Mouse (Mus musculus) frontal cortex, adult (tissue): ENCODE measurements at regions not wholly inside any gene's neighbourhood (a gene's known extent, or its start where the extent isn't known, plus 50 kb on each side); places are given as distances from the start of the nearest gene placed in this dataset.

Source experiments
- ATAC-seq: cut with Nextera tagmentation; 2 replicates; pipeline ENCODE4 v1.9.2; 2017; ENCODE audit warnings: mild to moderate bottlenecking, moderate library complexity, mixed read lengths; ENCODE audit not compliant: low TSS enrichment

- ATAC-seq = no peak
Measured at GRCm38 (mm10) chr5:35221451-35222305, 56.4 kb upstream of the Adra2c start.

- ATAC-seq = 0 out of 2 replicates have a peak, but pooled peaks have one; percentile 16
Measured at GRCm38 (mm10) chr5:35216271-35216670, 61.8 kb upstream of the Adra2c start.

DNA sequence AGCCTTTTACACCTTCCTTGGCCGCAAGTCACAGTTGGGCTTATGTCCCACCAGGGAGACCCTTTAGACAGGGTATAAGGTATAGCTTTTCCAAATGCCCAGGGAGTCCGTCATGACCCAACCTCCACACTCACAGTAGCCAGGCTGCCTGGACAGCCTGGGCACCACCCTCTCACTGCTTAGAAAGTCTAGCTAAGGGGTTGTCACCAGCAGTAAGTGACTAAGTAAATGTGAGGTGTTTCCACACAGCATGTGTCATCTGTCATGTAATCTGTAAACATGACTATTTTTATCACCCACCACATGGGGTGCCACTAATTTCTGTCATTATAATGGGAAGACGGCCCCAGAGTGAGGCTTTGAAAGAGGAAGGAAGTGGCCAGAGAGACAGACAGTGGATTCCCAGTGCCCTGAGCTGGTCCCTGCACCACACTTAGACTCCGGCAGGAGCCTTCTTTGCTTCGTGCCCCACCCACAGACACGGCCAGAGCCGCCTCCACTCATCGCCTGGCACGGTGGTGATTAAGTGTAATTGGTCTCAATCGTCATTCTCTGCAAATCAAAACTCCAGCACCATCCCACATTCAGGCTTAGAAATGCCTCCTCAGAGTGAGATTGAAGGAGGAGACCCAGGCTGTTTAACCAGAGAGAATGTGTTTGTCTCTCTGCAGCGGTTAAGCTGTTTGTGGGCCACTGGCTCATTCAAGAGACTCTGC lies 62.5 kb upstream of the Adra2c start:
- peak; percentile 57; the same call in 1 of the 2 replicates for ATAC-seq

- ATAC-seq = peak; percentile 6; the same call in 1 of the 2 replicates
Measured at GRCm38 (mm10) chr5:35215007-35215406, 63.1 kb upstream of the Adra2c start.

DNA sequence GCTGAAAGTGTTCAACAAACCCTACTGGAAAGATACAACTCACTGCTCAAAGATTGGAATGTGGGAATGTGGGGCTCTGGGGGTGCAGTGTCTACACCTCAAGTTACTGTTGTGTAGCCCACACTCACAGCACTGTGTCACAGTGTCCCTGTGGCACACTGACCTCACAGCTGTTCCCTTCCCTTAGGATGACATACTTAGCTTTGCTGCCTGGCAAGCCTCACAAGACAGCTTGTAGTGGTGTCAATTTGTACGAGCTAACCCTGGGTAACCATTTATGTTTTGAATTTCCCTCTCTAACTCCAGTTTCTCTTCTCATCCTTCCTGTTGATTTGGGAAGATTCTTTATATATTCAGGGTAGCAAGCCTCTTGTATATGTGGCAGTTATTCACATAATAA lies 68.8 kb upstream of the Adra2c start:
- no peak for ATAC-seq

DNA sequence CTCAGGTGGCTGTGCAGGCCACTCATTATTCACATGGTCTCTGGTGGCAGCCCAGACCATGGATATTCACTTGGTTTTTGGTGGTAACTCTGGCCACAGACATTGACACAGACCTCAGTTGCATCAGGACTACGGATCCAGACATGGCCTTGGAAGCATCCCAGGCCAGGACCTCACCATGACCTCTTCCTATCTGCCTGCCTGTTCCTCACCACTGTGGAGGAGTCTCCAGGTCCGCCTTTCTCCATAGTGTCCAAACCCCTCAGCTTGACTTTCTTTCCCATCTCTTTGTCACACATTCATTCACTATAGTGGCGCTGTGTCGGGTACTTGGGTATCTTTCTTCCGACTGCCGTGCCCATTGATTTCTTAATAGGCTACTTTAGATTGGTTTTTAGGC lies 74.1 kb upstream of the Adra2c start:
- no peak for ATAC-seq

- no peak for ATAC-seq
Measured at GRCm38 (mm10) chr5:35198468-35198867, 79.7 kb upstream of the Adra2c start.

DNA sequence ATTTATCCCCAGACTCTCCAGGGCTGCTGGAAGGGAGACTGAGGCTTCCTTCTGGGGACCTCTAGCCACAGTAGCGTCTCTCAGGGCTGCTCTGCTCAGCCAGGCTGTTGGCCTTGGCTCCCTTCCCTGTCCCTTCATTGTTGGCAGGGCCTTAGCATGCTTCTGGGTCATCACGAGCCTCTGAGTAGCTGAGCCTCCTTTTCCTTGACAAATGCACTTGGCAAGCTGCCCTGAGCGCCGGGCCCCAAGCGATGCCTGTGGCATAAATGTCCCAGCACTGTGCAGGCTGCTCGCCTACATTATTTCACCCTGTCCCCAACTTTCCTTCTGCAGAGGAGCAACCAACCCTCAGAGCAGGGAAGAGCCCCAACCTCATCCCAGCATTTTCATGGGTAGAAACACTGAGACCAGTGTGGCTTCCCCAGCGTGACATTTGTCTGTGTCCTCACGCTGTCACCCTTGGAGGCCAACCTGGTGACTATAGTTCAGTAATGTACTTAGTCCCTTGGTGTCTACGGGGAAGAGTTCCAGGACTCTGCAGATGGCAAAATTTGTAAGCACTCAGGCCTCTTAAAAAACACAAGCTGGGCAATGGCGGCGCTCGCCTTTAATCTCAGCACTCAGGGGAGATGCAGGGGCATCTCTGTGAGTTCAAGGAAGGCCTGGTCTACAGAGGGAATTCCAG lies 83.7 kb upstream of the Lrpap1 start:
- ATAC-seq = peak; percentile 78

- no peak for ATAC-seq
Measured at GRCm38 (mm10) chr5:35185826-35186225, 80.3 kb upstream of the Lrpap1 start.

- no peak for ATAC-seq
Measured at GRCm38 (mm10) chr5:35185289-35185688, 79.7 kb upstream of the Lrpap1 start.

DNA sequence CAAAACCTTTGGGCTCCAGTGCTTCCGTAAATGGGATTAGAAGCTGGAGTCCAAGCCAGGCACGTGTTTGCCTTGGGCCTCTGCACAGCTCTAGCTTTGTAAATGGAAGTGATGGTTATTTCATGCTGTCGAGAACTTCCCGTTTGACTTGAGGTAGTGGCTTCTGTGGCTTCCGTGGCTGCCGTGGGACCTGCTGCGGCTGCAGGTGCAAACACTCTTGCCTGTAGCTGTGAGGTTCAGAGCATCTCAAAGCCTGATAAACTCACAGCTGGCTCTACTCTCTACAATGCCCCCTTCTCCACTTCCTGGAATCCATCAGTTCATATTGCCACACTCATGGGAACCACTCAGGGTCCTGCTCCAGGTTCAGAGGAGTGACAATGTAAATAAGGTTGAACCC lies 77.9 kb upstream of the Lrpap1 start:
- no peak for ATAC-seq

- ATAC-seq = peak; percentile 73; the same call in 1 of the 2 replicates
Measured at GRCm38 (mm10) chr5:35177332-35177731, 71.8 kb upstream of the Lrpap1 start.

GRCm38 (mm10) chr5:35176112-35176848 lies 70.7 kb upstream of the Lrpap1 start:
- ATAC-seq = no peak

DNA sequence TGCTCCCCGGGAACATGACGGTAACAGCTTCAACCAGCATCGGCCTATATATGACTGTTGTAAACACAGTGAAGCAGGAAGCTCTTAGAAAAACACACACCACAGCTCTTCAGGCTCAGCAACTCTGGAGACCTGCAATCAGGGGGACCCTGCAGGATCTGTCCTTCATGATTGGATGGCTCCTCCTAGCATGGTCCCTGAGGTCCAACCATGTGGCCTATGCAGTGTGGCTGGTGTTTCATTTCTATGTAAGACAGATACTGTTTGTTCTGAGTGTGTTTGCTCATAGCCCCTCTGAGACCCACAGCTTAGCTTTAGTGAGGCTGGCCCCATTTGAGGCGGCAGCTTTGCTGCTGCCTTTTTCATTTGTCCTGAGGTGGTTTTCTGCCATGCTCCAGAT lies 68.8 kb upstream of the Lrpap1 start:
- no peak for ATAC-seq

DNA sequence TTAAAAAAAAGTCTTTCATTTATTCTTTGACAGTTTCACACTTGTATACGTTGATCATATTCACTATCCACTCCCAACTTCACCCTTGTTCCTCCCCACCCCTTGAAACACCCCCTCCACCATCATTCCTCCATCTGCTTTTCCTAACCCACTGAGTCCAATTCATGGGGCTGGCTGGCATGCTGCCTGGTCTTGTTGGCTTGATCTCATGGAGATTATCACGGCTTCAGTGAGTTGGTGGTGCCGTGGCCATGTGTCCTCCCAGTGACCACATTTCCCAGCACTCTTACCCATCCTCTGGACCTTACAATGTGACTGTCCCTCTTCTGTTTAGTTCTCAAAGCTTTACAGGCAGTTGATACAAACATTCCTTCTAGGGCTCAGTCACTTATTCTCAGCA lies 65.8 kb upstream of the Lrpap1 start:
- ATAC-seq = no peak

DNA sequence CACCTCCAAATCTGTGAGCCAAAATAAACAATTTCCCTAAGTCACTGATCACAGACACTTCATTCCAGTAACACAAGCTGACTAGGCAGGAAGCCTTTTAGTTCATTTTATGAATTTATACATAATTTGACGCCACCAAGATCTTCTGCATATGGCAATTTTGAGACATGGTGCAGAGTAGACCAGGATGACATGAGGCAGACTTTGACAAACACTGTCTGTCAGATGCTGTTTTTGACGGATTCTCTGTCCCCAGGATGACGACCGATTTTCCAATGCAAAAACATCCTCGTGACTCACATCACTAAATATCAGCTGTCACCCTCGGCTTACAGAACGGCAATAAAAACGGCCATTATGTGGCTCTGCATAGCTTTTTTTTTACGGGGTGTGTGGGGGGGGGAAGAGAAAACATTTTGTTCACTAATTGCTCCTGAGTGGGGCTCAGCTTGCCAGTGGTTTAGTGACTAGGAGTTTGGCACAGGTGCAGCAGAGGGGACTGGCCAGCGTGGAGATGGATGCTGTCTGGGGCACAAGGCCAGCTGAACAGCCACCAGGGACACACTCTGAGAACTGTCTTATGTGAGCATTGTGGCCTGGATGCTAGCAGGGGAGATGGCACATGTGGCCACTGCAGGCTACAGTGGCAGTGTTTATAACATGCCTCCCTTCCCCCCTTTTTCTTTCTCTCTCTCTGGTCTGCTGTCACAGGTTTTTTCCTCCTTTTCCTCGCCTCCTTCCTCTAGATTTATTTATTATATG lies 65.0 kb upstream of the Lrpap1 start:
- no peak for ATAC-seq

DNA sequence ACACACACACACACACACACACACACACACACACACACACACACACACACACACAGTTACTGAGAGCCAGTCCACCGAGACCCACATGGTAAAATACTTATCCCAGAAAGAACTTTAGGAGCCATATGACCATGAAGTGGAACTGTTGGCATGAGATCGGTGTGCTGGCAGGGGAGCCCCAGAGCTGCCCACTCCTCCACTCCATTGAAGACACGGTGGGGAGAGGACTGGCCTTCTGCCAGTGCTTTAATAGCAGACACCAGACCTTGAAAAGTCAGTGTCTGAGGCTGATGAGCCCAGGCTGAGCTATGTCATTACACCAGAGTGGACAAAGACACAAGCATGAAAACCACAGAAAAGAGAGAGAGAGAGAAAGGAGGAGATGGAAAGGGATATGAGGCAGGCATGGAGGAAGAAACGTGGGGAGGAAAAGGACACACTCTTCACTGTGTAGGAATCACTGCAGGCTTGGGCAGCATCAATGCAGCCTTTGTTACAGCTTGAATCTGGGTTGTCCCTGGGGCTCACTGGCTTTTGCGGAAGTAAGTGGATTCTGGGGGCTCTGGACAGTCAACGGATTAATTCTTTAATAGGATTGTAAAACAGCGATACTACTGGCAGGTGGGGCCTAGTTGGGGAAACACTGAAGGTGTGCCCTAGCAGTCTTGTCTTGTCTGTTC lies 64.2 kb upstream of the Lrpap1 start:
- no peak for ATAC-seq

DNA sequence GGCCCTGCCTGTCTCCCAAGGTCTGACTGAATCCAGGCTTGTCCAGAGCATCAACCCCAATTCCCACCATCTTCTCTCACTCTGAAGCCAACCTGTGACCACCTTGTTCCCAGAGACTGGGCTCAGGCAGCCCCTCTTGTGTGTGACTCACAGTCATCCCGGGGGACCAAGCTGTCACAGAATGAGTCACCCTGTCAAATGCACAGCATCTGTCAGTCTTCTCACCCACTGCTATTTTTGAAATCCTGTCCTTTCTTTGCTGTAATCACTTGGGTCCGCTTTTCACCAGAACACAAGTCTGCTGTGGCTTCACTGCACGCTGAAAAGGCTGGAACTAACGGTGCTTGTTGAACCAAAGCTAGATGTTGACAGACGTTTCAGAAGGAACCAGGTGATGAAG lies 63.3 kb upstream of the Lrpap1 start:
- ATAC-seq = peak; percentile 38; the same call in 1 of the 2 replicates

DNA sequence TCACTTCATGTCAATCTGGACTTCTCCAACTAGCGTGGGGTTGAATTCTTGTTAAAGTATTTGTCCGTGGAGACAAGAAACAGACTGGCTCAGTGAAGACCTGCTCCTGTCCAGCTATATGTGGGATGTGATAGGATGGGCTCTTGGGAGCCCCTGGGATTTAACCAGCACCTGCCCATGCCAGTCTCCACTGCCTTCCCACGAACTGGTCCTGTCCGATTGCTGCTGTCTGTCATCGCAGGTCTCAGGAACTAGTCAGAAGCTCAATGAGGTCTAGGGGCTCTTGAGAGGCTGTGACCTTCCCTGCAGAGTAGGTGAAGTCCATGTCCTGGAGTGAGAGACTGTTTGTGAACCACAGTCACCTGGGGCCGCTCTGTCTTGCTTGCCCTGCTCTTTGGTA lies 62.8 kb upstream of the Lrpap1 start:
- ATAC-seq = no peak

GRCm38 (mm10) chr5:35165993-35166392 lies 60.4 kb upstream of the Lrpap1 start:
- no peak for ATAC-seq
